Mouse (Mus musculus) CH12.LX (cell line): ENCODE measurements around the gene Slc24a3. TPM values are rescaled to one million over a fixed set of nuclear protein-coding genes. Genes with fewer than 3 reads are reported as not detected.

Source experiments
- DNase-seq: peaks from one replicate; pipeline ENCODE4 v3.0.0-alpha.2; 2013; ENCODE audit errors: extremely low read depth
- H3K27ac ChIP-seq: 2 replicates; pipeline ENCODE4 v1.5.1; 2012; ENCODE audit warnings: low read depth, mild to moderate bottlenecking, control low read depth, moderate library complexity; ENCODE audit not compliant: insufficient read depth
- H3K27me3 ChIP-seq: replicated peaks from 2 replicates; pipeline ENCODE3; 2012; ENCODE audit warnings: inconsistent platforms
- H3K36me3 ChIP-seq, 2 experiments: replicated peaks in 1 of 2; 2 replicates each; pipeline versions ENCODE3 to v1.6.1; 2012; ENCODE audit warnings: inconsistent platforms in 1 of 2, low read length in 1 of 2, mild to moderate bottlenecking in 1 of 2, mixed read lengths in 1 of 2, moderate library complexity in 1 of 2; ENCODE audit not compliant: control insufficient read depth in 1 of 2, insufficient read depth in 1 of 2
- H3K4me1 ChIP-seq, 2 experiments: 2 replicates each; pipeline ENCODE4 v1.6.1; 2012; ENCODE audit warnings: inconsistent platforms in 1 of 2, moderate library complexity in 1 of 2; ENCODE audit not compliant: insufficient read depth in 2 of 2, control insufficient read depth in 1 of 2
- H3K4me2 ChIP-seq: 2 replicates; pipeline ENCODE4 v1.6.1; 2012; ENCODE audit warnings: low read depth, mild to moderate bottlenecking, control low read depth; ENCODE audit not compliant: poor library complexity, insufficient read depth, severe bottlenecking
- H3K4me3 ChIP-seq, 3 experiments: fragments of 150-350 bp in 1 of 3; sonication (generic) in 1 of 3; replicated peaks in 1 of 3; 2 replicates each; pipeline versions ENCODE3 to v1.5.1; 2011 to 2012; ENCODE audit warnings: low read depth in 2 of 3, low read length in 2 of 3, mild to moderate bottlenecking in 2 of 3, moderate library complexity in 2 of 3, control low read depth in 1 of 3, improper control_type of control experiment in 1 of 3, inconsistent platforms in 1 of 3, mixed read lengths in 1 of 3; ENCODE audit not compliant: poor library complexity in 1 of 3
- H3K79me2 ChIP-seq: replicated peaks from 2 replicates; pipeline ENCODE4 v1.6.1; 2012; ENCODE audit warnings: mild to moderate bottlenecking, moderate library complexity; ENCODE audit not compliant: control insufficient read depth, poor library complexity, insufficient read depth, severe bottlenecking; ENCODE audit errors: extremely low read depth
- H3K9ac ChIP-seq: 2 replicates; pipeline ENCODE4 v1.6.1; 2012; ENCODE audit warnings: low read depth, mild to moderate bottlenecking, control low read depth, moderate library complexity; ENCODE audit not compliant: insufficient read depth
- H3K9me3 ChIP-seq: replicated peaks from 2 replicates; pipeline ENCODE3; 2012; ENCODE audit warnings: low read length, inconsistent platforms, mixed read lengths
- CTCF ChIP-seq, 2 experiments: IDR thresholded peaks in 1 of 2; conservative IDR thresholded peaks in 1 of 2; 2 replicates each; pipeline ENCODE4 v1.5.1; 2011 to 2012; ENCODE audit warnings: low read depth in 2 of 2, low read length in 2 of 2, improper control_type of control experiment in 1 of 2, inconsistent platforms in 1 of 2, mild to moderate bottlenecking in 1 of 2, moderate library complexity in 1 of 2
- HCFC1 ChIP-seq: IDR thresholded peaks from 2 replicates; pipeline ENCODE4 v1.6.1; 2012; ENCODE audit warnings: low read depth, mild to moderate bottlenecking, inconsistent platforms, low read length, improper control_type of control experiment
- IRF4 ChIP-seq: IDR thresholded peaks from 2 replicates; pipeline ENCODE4 v1.6.1; 2014; ENCODE audit warnings: low read depth, mild to moderate bottlenecking, inconsistent platforms, low read length, improper control_type of control experiment
- KAT2A ChIP-seq: IDR thresholded peaks from 2 replicates; pipeline ENCODE4 v1.6.1; 2012; ENCODE audit warnings: low read length, improper control_type of control experiment, inconsistent platforms; ENCODE audit not compliant: insufficient replicate concordance
- MAX ChIP-seq: IDR thresholded peaks from 2 replicates; pipeline ENCODE4 v1.6.1; 2011; ENCODE audit warnings: low read length, improper control_type of control experiment
- MAZ ChIP-seq: IDR thresholded peaks from 2 replicates; pipeline ENCODE4 v1.6.1; 2012; ENCODE audit warnings: low read depth, mild to moderate bottlenecking, inconsistent platforms, low read length, improper control_type of control experiment, moderate library complexity
- MEF2A ChIP-seq: IDR thresholded peaks from 2 replicates; pipeline ENCODE4 v1.6.1; 2014; ENCODE audit warnings: low read depth, mild to moderate bottlenecking, inconsistent platforms, low read length, improper control_type of control experiment, borderline replicate concordance
- MYC ChIP-seq: IDR thresholded peaks from 2 replicates; pipeline ENCODE4 v1.6.1; 2011; ENCODE audit warnings: low read depth, mild to moderate bottlenecking, improper control_type of control experiment, low read length
- NRF1 ChIP-seq: IDR thresholded peaks from 2 replicates; pipeline ENCODE4 v1.6.1; 2014; ENCODE audit warnings: low read depth, mild to moderate bottlenecking, inconsistent platforms, low read length, improper control_type of control experiment, moderate library complexity
- POLR2A ChIP-seq: IDR thresholded peaks from 2 replicates; pipeline ENCODE4 v1.6.1; 2011; ENCODE audit warnings: low read depth, mild to moderate bottlenecking, improper control_type of control experiment, low read length
- RAD21 ChIP-seq: IDR thresholded peaks from 2 replicates; pipeline ENCODE4 v1.6.1; 2011; ENCODE audit warnings: low read depth, mild to moderate bottlenecking, low read length, improper control_type of control experiment, moderate library complexity
- SMC3 ChIP-seq: IDR thresholded peaks from 2 replicates; pipeline ENCODE4 v1.6.1; 2011; ENCODE audit warnings: low read depth, low read length, improper control_type of control experiment
- TBP ChIP-seq: conservative IDR thresholded peaks from 2 replicates; pipeline ENCODE4 v1.6.1; 2011; ENCODE audit warnings: low read depth, low read length, improper control_type of control experiment
- TCF12 ChIP-seq: IDR thresholded peaks from 2 replicates; pipeline ENCODE4 v1.6.1; 2014; ENCODE audit warnings: low read depth, mild to moderate bottlenecking, inconsistent platforms, low read length, improper control_type of control experiment
- UBTF ChIP-seq: IDR thresholded peaks from 2 replicates; pipeline ENCODE4 v1.6.1; 2012; ENCODE audit warnings: low read depth, mild to moderate bottlenecking, inconsistent platforms, low read length, improper control_type of control experiment, moderate library complexity
- USF2 ChIP-seq: conservative IDR thresholded peaks from 2 replicates; pipeline ENCODE4 v1.6.1; 2011; ENCODE audit warnings: low read depth, low read length, improper control_type of control experiment
- dilution Hi-C: fragments of 300-500 bp; cut with MboI; formaldehyde crosslinking; loops from 2 replicates; pipeline ENCODE4 v1.14.3; 2020; ENCODE audit warnings: low sequenced_read_pairs; ENCODE audit not compliant: extremely low pct_unique_long_range_greater_than_20kb, extremely low pct_ligation_motif_present
- in situ Hi-C: fragments of 300-500 bp; cut with MboI; formaldehyde crosslinking; loops from 3 replicates; pipeline ENCODE4 v1.14.3; 2019; ENCODE audit warnings: low sequenced_read_pairs, low pct_ligation_motif_present, low pct_unique_long_range_greater_than_20kb, mixed read lengths
- polyA plus RNA-seq: library from polyadenylated mRNA; unstranded; fragments of >175 nt; gene quantifications from 2 replicates; pipeline ENCODE4 v1.2.1, GENCODE M21; 2012; ENCODE audit warnings: low read depth; ENCODE audit not compliant: insufficient read length
- total RNA-seq, 2 experiments: library from RNA; depleted of rRNA; stranded (reverse); fragments of 300-350 nt in 1 of 2; fragments of >200 nt in 1 of 2; gene quantifications; 2 replicates each; pipeline ENCODE4 v1.2.3; 2012 to 2014

Gene Slc24a3
- total and polyA plus RNA-seq, 3 experiments, result not detected

DNA sequence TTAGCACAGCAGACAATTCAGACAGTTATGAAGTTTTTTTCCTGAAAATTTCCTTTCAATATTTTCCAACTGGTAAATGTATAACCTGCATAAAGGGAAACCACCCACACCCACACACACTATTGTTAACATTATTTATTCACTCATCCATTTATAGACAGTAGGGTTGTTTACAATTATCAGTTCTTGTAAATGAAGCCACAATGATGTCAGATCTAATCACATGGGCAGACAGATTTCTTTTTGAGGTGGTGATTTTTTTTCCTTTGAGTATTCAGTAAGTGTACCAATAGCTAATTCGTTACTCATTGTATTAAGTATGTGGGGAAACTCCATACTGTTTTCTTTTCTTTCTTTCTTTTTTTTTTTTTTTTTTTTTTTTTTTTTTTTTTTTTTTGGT, 15.3 kb upstream of the Slc24a3 start:
- dilution Hi-C loops, result no loop called here
- H3K27ac ChIP-seq, result no peak overlapping the region
- no peak overlapping the region for H3K4me3 ChIP-seq
- H3K27me3 ChIP-seq, result peaks cover 5% of the 10 kb centered on the region
- H3K9ac ChIP-seq, result no peak overlapping the region
- no peaks in the 10 kb centered on the region for H3K79me2 ChIP-seq
- no peaks in the 10 kb centered on the region for H3K36me3 ChIP-seq
- no peak for TF ChIP-seq HCFC1
- no peak for TF ChIP-seq KAT2A
- TF ChIP-seq MAZ, result no peak
- TF ChIP-seq TCF12, result no peak
- TF ChIP-seq IRF4, result no peak
- TF ChIP-seq NRF1, result no peak
- no peak for TF ChIP-seq MAX
- in situ Hi-C loops, result loop anchor here (25.0 kb wide), 1 partner anchor 435 kb away; no protein-coding TSS in a partner anchor
- no peak for DNase-seq
- no peaks in the 10 kb centered on the region for H3K9me3 ChIP-seq
- H3K4me2 ChIP-seq, result no peak overlapping the region
- H3K4me1 ChIP-seq, result no peaks in the 10 kb centered on the region

DNA sequence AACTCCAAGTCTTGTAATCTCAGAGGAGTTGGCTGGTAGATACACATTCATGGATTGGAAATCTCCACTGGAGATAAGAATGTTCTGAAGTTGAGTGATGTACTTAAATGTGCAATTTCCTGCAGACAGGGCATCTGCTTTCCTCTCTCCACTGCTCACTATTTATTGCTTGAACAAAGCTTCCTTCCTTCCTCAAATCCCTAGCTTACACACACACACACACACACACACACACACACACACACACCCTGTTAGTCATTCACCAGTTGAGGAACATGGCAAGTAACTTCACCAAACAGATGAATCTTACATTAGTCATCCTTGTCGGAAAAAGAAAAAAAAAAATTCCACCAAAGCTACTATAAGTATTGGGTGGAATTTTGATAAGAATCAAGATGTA, 8.6 kb upstream of the Slc24a3 start:
- dilution Hi-C loops (no loop called here), in situ Hi-C loops (loop anchor here (25.0 kb wide), 1 partner anchor 428 kb away; no protein-coding TSS in a partner anchor)
- Histone ChIP-seq H3K9me3 (no peaks in the 10 kb centered on the region), H3K27ac (no peak overlapping the region), H3K4me1 (no peaks in the 10 kb centered on the region), H3K4me3 (no peak overlapping the region), H3K79me2 (no peaks in the 10 kb centered on the region), H3K27me3 (no peaks in the 10 kb centered on the region), H3K9ac (no peak overlapping the region), H3K4me2 (no peak overlapping the region), H3K36me3 (no peaks in the 10 kb centered on the region)
- TF ChIP-seq KAT2A, result no peak
- TF ChIP-seq UBTF, result no peak
- TF ChIP-seq USF2, result no peak
- no peak for DNase-seq

DNA sequence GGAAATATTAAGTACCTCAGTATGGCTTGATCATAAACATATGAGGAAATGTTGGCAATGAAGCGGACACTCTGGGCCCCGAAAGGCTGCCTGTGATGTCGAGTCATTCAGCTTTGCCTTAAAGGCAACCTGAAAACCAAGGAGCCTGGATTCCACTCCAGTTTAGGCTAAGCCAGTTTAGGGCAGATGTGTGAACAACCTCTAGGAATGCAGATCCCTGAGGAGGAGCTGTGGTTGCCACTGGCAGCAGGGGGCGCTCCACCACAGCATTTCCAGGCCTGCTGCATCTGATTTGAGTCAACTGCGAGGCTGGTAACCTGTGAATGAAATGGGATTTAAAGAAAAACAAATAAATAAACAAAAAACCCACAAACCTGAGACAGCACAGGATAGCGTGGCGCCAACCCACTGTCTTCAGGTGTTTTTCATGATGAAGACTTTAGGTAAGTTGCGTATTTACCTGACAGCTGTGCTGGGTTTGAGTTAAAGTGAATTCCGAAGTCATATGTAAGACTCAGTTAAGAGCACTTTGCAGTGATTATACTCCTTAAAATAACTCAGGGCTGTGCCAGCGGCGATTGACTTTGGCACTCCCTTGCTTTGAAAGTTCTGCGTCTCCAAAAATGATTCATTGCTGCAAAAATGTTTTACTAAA, 6.4 kb upstream of the Slc24a3 start:
- Histone ChIP-seq H3K79me2 (no peaks in the 10 kb centered on the region), H3K27me3 (no peaks in the 10 kb centered on the region), H3K4me1 (peaks cover 0 to 6% of the 10 kb centered on the region in 2 experiments; a peak in 1 of 4 replicates), H3K9me3 (no peaks in the 10 kb centered on the region), H3K4me2 (no peak overlapping the region), H3K9ac (no peak overlapping the region), H3K4me3 (no peak overlapping the region), H3K36me3 (no peaks in the 10 kb centered on the region), H3K27ac (no peak overlapping the region)
- peak; percentile 53 for DNase-seq
- in situ Hi-C loops, result loop anchor here (10.0 to 25.0 kb wide), 2 partner anchors 354 to 426 kb away; no protein-coding TSS in a partner anchor
- TF ChIP-seq MYC (no peak), MEF2A (no peak), POLR2A (no peak), TBP (no peak), SMC3 (peak; percentile 82), IRF4 (peak; percentile 49; the same call in 1 of the 2 replicates), CTCF (conservative IDR thresholded peaks at IDR 0.05 in 1 of 2, IDR thresholded peaks at IDR 0.05 in 1 of 2; ENCODE audit: low read depth in 2 of 2, low read length in 2 of 2) (peak; percentile 52 to 91), RAD21 (peak; percentile 90)
- dilution Hi-C loops, result no loop called here
